Mouse (Mus musculus) thymus, adult 2 months (tissue): ENCODE measurements around the gene Rbpms2. TPM values are rescaled to one million over a fixed set of nuclear protein-coding genes. Genes with fewer than 3 reads are reported as not detected.

ENCODE experiments used
- DNase-seq: peaks from one replicate; pipeline ENCODE4 v3.0.0; 2021
- H3K27ac ChIP-seq: fragments of 200-500 bp; 2 replicates; pipeline ENCODE4 v1.5.1; 2012; ENCODE audit warnings: low read length, control low read depth; ENCODE audit not compliant: control insufficient read depth, insufficient read depth
- H3K27me3 ChIP-seq: fragments of 200-500 bp; 2 replicates; pipeline ENCODE4 v1.6.1; 2012; ENCODE audit warnings: mild to moderate bottlenecking, low read length, moderate library complexity, mixed read lengths; ENCODE audit not compliant: control insufficient read depth, insufficient read depth
- H3K36me3 ChIP-seq: fragments of 200-500 bp; 2 replicates; pipeline ENCODE4 v1.6.1; 2012; ENCODE audit warnings: mild to moderate bottlenecking, low read length, moderate library complexity; ENCODE audit not compliant: control insufficient read depth, insufficient read depth
- H3K4me1 ChIP-seq: fragments of 200-500 bp; replicated peaks from 2 replicates; pipeline ENCODE4 v1.6.1; 2012; ENCODE audit warnings: low read length; ENCODE audit not compliant: control insufficient read depth, insufficient read depth
- H3K4me3 ChIP-seq: fragments of 200-500 bp; 2 replicates; pipeline ENCODE4 v1.5.1; 2012; ENCODE audit warnings: mild to moderate bottlenecking, low read length, control low read depth, moderate library complexity; ENCODE audit not compliant: control insufficient read depth, insufficient read depth
- CTCF ChIP-seq: fragments of 200-500 bp; IDR thresholded peaks from 2 replicates; pipeline ENCODE4 v1.5.1; 2012; ENCODE audit warnings: mild to moderate bottlenecking, control low read depth, low read length, moderate library complexity, borderline replicate concordance; ENCODE audit not compliant: control insufficient read depth, poor library complexity, insufficient read depth; ENCODE audit errors: extremely low read depth
- POLR2A ChIP-seq: fragments of 200-500 bp; IDR thresholded peaks from 2 replicates; pipeline ENCODE4 v1.6.1; 2012; ENCODE audit warnings: mild to moderate bottlenecking, low read length, control low read depth, moderate library complexity; ENCODE audit not compliant: control insufficient read depth, poor library complexity, insufficient read depth; ENCODE audit errors: extremely low read depth
- WGBS: fragments of 180-500 bp; shearing (Covaris S2); methylation state at CpG from one replicate; pipeline ENCODE4 v1.1.7; 2018; 5-methylcytosine and 5-hydroxymethylcytosine counted together
- polyA plus RNA-seq: library from polyadenylated mRNA; depleted of rRNA; stranded (reverse); fragments of >200 nt; gene quantifications from 2 replicates; pipeline ENCODE4 v1.2.3, GENCODE M21; 2012; rRNA removed

Rbpms2 gene
- 10.5 and 11.5 TPM in 2 replicates for polyA plus RNA-seq

- peak within 1 kb of the TSS; percentile 60 for H3K4me3 ChIP-seq
- H3K27ac ChIP-seq: no peak within 1 kb of the TSS
- 7% methylated on average over 39 of the region's 40 CpGs for WGBS
- H3K4me1 ChIP-seq: peaks cover 15% of the 10 kb centered on the region
- TF ChIP-seq CTCF (no peak), POLR2A (no peak)
- peak; percentile 33 for DNase-seq
- no peaks in the 10 kb centered on the region for H3K36me3 ChIP-seq
- peaks cover 27% of the 10 kb centered on the region for H3K27me3 ChIP-seq
These were observed at the start of gene Rbpms2 for GRCm38 (mm10) chr9:65629025-65629766. Rbpms2 (plus strand) TSS chr9:65629648.

- Histone ChIP-seq H3K4me1 (peaks cover 31% of the 10 kb centered on the region), H3K27ac (peak within 1 kb of the TSS; percentile 60), H3K4me3 (peak within 1 kb of the TSS; percentile 85), H3K27me3 (no peaks in the 10 kb centered on the region), H3K36me3 (no peaks in the 10 kb centered on the region)
- TF ChIP-seq CTCF (no peak), POLR2A (peak; percentile 90)
- 1% methylated on average over 40 of the region's 45 CpGs for WGBS
- DNase-seq: peak; percentile 92
These were observed 49.6 kb upstream of the Rbpms2 start, which contains the start of gene Plekho2 for GRCm38 (mm10) chr9:65579781-65580371. Plekho2 (minus strand) TSS chr9:65580040.

GRCm38 (mm10) chr9:65580401-65581256 is 48.8 kb upstream of the Rbpms2 start:
- peak overlapping the region; percentile 53 for H3K4me3 ChIP-seq
- DNase-seq: peak; percentile 86
- TF ChIP-seq POLR2A (no peak), CTCF (peak; percentile 45; the same call in 1 of the 2 replicates)
- WGBS: 2% methylated on average over 20 of the region's 29 CpGs
- H3K36me3 ChIP-seq: no peaks in the 10 kb centered on the region
- peak overlapping the region; percentile 60 for H3K27ac ChIP-seq
- peaks cover 26% of the 10 kb centered on the region for H3K4me1 ChIP-seq
- no peaks in the 10 kb centered on the region for H3K27me3 ChIP-seq

- Histone ChIP-seq H3K27me3 (no peaks in the 10 kb centered on the region), H3K36me3 (no peaks in the 10 kb centered on the region), H3K4me1 (peaks cover 35% of the 10 kb centered on the region), H3K27ac (no peak overlapping the region), H3K4me3 (no peak overlapping the region)
- TF ChIP-seq CTCF (no peak), POLR2A (no peak)
- 2% methylated on average over 8 of the region's 8 CpGs for WGBS
- peak; percentile 54 for DNase-seq
These were observed 46.4 kb upstream of the Rbpms2 start for GRCm38 (mm10) chr9:65583045-65583444.

- no peak within 1 kb of the TSS for H3K27ac ChIP-seq
- WGBS: 13% methylated on average over 28 of the region's 28 CpGs
- peak; percentile 87 for DNase-seq
- peaks cover 26% of the 10 kb centered on the region for H3K4me1 ChIP-seq
- TF ChIP-seq CTCF (no peak), POLR2A (peak; percentile 40; the same call in 1 of the 2 replicates)
- peak within 1 kb of the TSS; percentile 50 for H3K4me3 ChIP-seq
- no peaks in the 10 kb centered on the region for H3K27me3 ChIP-seq
- no peaks in the 10 kb centered on the region for H3K36me3 ChIP-seq
These were observed 42.8 kb upstream of the Rbpms2 start, which contains the start of gene Pif1 for GRCm38 (mm10) chr9:65586406-65587269. Pif1 (plus strand) TSS chr9:65587160.
